Mouse (Mus musculus): ENCODE data around the gene 4930583I09Rik.

DNA sequence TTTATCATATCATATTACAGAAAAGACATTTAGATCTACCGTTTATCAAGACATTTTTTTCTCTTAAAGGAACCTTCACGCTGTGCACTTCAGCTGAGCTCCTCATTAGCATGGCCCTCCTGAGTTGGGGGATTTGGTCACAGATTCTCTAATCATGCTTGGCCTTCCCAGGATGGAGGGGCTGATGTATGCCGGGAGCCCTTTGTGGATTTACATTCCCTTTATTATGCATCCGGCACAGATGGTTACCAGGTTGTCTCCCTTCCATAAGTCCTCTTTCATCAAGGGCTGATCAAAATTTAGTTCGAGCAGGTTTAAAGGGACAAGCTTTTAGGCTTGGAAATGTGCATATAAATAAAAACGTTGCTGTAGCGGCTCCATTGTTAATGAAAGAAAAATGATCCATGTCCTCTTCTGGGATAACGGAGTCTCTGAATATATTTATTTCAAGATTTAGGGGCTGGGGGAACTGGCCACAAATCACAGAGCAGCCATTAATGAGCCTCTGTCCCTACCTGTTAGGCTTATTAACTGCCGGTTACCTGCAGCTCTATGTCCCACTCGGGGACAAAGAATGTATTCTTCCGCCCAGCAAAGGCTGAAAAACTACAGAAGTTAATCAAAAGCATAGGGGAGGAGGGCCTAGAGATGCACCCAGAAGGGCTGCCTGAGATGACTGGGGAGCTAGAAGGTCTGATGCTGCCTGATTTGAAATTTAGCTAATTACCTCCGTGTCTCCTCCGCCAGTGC, 31.3 kb downstream of the 4930583I09Rik start:
- TF ChIP-seq CTCF (IDR thresholded peaks at IDR 0.05; ENCODE audit: extremely low read depth, insufficient read depth, insufficient read length, insufficient replicate concordance) (no peak), POLR2A (IDR thresholded peaks at IDR 0.05; ENCODE audit: low read depth, low read length) (no peak)

Data from spleen, adult 2 months (tissue).